Mouse (Mus musculus) mesoderm, embryonic 11.5 days (tissue): ENCODE measurements around the gene Gpr75.

Experiments used
- DNase-seq: peaks from one replicate; pipeline ENCODE4 v3.0.0-alpha.2; 2012; ENCODE audit warnings: low read depth, low spot score

Gpr75 gene

GRCm38 (mm10) chr11:30885171-30885871 is at the start of gene Gpr75, which contains the start of gene Asb3:
Gene Gpr75, plus strand, starts transcription at chr11:30885358.
Gene Asb3, plus strand, starts transcription at chr11:30885416.
- peak; percentile 52 for DNase-seq

- DNase-seq, result no peak
Observed at GRCm38 (mm10) chr11:30838793-30839192, 46.4 kb upstream of the Gpr75 start.

- no peak for DNase-seq
Observed at GRCm38 (mm10) chr11:30844355-30844754, 40.8 kb upstream of the Gpr75 start.

GRCm38 (mm10) chr11:30872425-30872824 is 12.7 kb upstream of the Gpr75 start:
- no peak for DNase-seq

GRCm38 (mm10) chr11:30888153-30888552 is 3.0 kb downstream of the Gpr75 start:
- no peak for DNase-seq

GRCm38 (mm10) chr11:30896201-30896600 is 11.0 kb downstream of the Gpr75 start:
- no peak for DNase-seq

- DNase-seq, result no peak
Observed at GRCm38 (mm10) chr11:30899312-30899711, 14.2 kb downstream of the Gpr75 start.

GRCm38 (mm10) chr11:30912311-30912710 is 27.2 kb downstream of the Gpr75 start:
- DNase-seq, result no peak

- no peak for DNase-seq
Observed at GRCm38 (mm10) chr11:30920641-30921040, 35.5 kb downstream of the Gpr75 start.

GRCm38 (mm10) chr11:30923283-30923682 is 38.1 kb downstream of the Gpr75 start:
- no peak for DNase-seq

- DNase-seq, result no peak
Observed at GRCm38 (mm10) chr11:30928079-30928478, 42.9 kb downstream of the Gpr75 start.

- no peak for DNase-seq
Observed at GRCm38 (mm10) chr11:30928498-30928897, 43.3 kb downstream of the Gpr75 start.
